ENCODE assay signal across 27 mouse cellular contexts in the genomic region with DNA sequence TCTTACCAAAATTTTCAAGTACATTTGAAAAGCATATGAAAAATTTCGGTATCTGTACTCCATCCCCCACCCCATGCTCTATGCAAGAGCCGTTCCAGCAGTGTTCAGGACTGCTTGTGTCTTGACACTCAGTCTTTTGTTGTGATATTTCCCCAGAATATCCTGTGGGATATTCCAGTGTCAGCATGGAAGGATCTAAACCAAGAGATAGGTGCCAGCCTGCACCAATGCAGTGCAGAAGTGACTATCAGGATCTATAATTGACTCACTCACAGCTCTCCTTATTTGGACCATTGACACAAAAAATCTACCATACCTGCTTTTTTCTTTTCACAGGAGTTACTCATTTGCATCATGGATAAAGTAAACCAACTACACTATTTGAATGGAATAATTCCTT.
"Had no signal": no experiment of that assay in that cellular context is flagged by ENCODE, and none has a peak within 500 bp of the region (broad histone marks: within the 10 kb centered on the region; RNA-seq: fewer than 3 reads in every experiment).

No protein-coding gene starts in this region.

- DNase-seq: gastrocnemius, adult 2 months; gastrocnemius, postnatal 10 days; gastrocnemius, postnatal 36 days; heart, adult 11 months; heart, adult 2 months; heart, postnatal 14 days; heart, postnatal 36 days; kidney, adult 11 months; kidney, adult 2 months; kidney, adult 9 months; kidney, postnatal 14 days; kidney, postnatal 36 days; layer of hippocampus, postnatal 36 days; left cerebral cortex, postnatal 4 days had no signal

- H3K4me1 ChIP-seq: heart, embryonic 15.5 days; kidney, embryonic 15.5 days; limb, embryonic 13.5 days; limb, embryonic 15.5 days; liver, embryonic 12.5 days had no signal

- H3K27ac ChIP-seq: gastrocnemius, adult 2 months; heart, adult 2 months; heart, embryonic 13.5 days; heart, embryonic 15.5 days; hindbrain, embryonic 13.5 days; hindbrain, embryonic 15.5 days; hindbrain, postnatal 0 days; kidney, embryonic 15.5 days; kidney, postnatal 0 days; limb, embryonic 13.5 days; limb, embryonic 15.5 days; liver, embryonic 12.5 days; liver, embryonic 14.5 days had no signal

- H3K27me3 ChIP-seq: heart, embryonic 13.5 days; heart, embryonic 15.5 days; hindbrain, embryonic 13.5 days; hindbrain, embryonic 15.5 days; kidney, embryonic 15.5 days; limb, embryonic 13.5 days; limb, embryonic 15.5 days; liver, embryonic 12.5 days had no signal

- H3K9me3 ChIP-seq: heart, embryonic 13.5 days; heart, embryonic 15.5 days; hindbrain, embryonic 13.5 days; hindbrain, embryonic 15.5 days; kidney, embryonic 15.5 days; limb, embryonic 13.5 days; limb, embryonic 15.5 days; liver, embryonic 12.5 days had no signal

- H3K9ac ChIP-seq: heart, embryonic 13.5 days; heart, embryonic 15.5 days; hindbrain, embryonic 13.5 days; hindbrain, embryonic 15.5 days; kidney, embryonic 15.5 days; limb, embryonic 13.5 days; limb, embryonic 15.5 days; liver, embryonic 12.5 days; liver, embryonic 14.5 days had no signal

- H3K36me3 ChIP-seq: heart, embryonic 13.5 days; heart, embryonic 15.5 days; hindbrain, embryonic 13.5 days; hindbrain, embryonic 15.5 days; kidney, embryonic 15.5 days; limb, embryonic 13.5 days; limb, embryonic 15.5 days; liver, embryonic 12.5 days had no signal

- ATAC-seq: hindbrain, postnatal 0 days; intestine, embryonic 16.5 days; liver, embryonic 12.5 days had no signal

- H3K4me2 ChIP-seq: heart, embryonic 11.5 days; heart, embryonic 13.5 days; heart, embryonic 15.5 days; hindbrain, embryonic 13.5 days; hindbrain, embryonic 15.5 days; kidney, embryonic 15.5 days; limb, embryonic 13.5 days; limb, embryonic 15.5 days; liver, embryonic 12.5 days had no signal

- H3K4me3 ChIP-seq: gastrocnemius, adult 2 months; heart, adult 2 months; heart, embryonic 13.5 days; heart, embryonic 15.5 days; hindbrain, embryonic 13.5 days; hindbrain, embryonic 15.5 days; kidney, embryonic 15.5 days; limb, embryonic 13.5 days; limb, embryonic 15.5 days; liver, embryonic 12.5 days had no signal
